Mouse (Mus musculus) kidney, embryonic 14.5 days (tissue): ENCODE measurements at regions not wholly inside any gene's neighbourhood (a gene's known extent, or its start where the extent isn't known, plus 50 kb on each side); places are given as distances from the start of the nearest gene placed in this dataset.
"Not testable (repeated sequence)": the region's sequence is repeated elsewhere in the genome, so short reads cannot be mapped to it uniquely, and the experiment has no call there.

ENCODE experiments used
- ATAC-seq: fragments of 200-750 bp; cut with Nextera tagmentation; 2 replicates; pipeline ENCODE4 v1.8.0; 2017; ENCODE audit warnings: moderate number of reproducible peaks, mild to moderate bottlenecking, moderate TSS enrichment, moderate library complexity; ENCODE audit not compliant: low FRiP score, low TSS enrichment
- H3K27ac ChIP-seq: fragments of 300-500 bp; sonication (generic); 2 replicates; pipeline ENCODE4 v1.5.1; 2014; ENCODE audit warnings: low read depth, mild to moderate bottlenecking, low read length, moderate library complexity, mixed read lengths
- H3K27me3 ChIP-seq: fragments of 300-500 bp; sonication (generic); 2 replicates; pipeline ENCODE4 v1.6.1; 2014; ENCODE audit warnings: mild to moderate bottlenecking, low read length; ENCODE audit not compliant: control insufficient read depth, insufficient read depth
- H3K36me3 ChIP-seq: fragments of 300-500 bp; sonication (generic); 2 replicates; pipeline ENCODE4 v1.6.1; 2014; ENCODE audit warnings: low read length, mixed read lengths; ENCODE audit not compliant: control insufficient read depth, insufficient read depth
- H3K4me1 ChIP-seq: fragments of 300-500 bp; sonication (generic); 2 replicates; pipeline ENCODE4 v1.6.1; 2014; ENCODE audit warnings: low read length, mixed read lengths; ENCODE audit not compliant: control insufficient read depth, insufficient read depth
- H3K4me2 ChIP-seq: fragments of 300-500 bp; sonication (generic); replicated peaks from 2 replicates; pipeline ENCODE4 v1.6.1; 2014; ENCODE audit warnings: low read depth, mild to moderate bottlenecking, low read length
- H3K4me3 ChIP-seq: fragments of 300-500 bp; sonication (generic); 2 replicates; pipeline ENCODE4 v1.5.1; 2014; ENCODE audit warnings: mild to moderate bottlenecking, low read length
- H3K9ac ChIP-seq: fragments of 300-500 bp; sonication (generic); 2 replicates; pipeline ENCODE4 v1.6.1; 2014; ENCODE audit warnings: low read depth, mild to moderate bottlenecking, low read length, moderate library complexity
- H3K9me3 ChIP-seq: fragments of 300-500 bp; sonication (generic); 2 replicates; pipeline ENCODE4 v1.6.1; 2016; ENCODE audit warnings: low read length; ENCODE audit not compliant: control insufficient read depth
- WGBS: fragments of 180-500 bp; shearing (Covaris S2); extraction: QIAGEN DNeasy Blood & Tissue Kit; methylation state at CpG from one replicate; pipeline ENCODE4 v1.1.7; 2014; 5-methylcytosine and 5-hydroxymethylcytosine counted together

DNA sequence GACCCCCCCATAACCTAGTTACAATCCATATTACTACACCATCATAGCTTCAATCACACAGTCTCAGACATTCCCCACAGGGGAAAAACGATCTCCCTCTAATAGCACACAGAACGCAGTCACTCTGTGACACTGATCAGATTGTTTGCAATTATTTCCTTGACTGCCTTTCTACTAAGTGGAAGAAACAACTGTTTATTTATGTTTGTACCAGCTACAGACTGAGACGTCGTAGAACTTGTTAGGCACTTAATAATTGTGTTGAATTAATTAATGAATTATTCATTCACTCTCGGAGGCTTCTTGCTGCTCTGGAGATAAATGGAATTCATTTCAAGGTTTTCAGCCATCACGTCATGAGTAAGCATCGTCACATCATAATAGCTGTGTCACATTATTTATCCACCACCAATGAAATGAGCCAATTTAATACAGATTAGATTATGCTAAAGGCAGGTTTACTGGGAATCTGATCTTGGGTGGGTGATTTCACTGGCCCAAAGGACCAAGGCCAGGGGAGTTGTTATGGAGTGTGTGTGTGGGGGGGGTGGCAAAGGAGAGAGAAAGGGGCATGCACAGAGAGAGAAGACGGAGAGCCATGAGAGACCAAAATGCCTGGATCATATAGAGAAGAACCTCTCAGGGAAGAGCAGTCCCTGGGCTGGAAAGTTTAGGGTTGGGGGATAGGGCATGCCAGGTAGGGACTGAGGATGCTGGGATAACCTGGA, 355.7 kb upstream of the Zwint start:
- no peak for ATAC-seq
- H3K4me3 ChIP-seq, result no peak overlapping the region
- no peaks in the 10 kb centered on the region for H3K4me1 ChIP-seq
- WGBS, result 87% methylated on average over 8 of the region's 8 CpGs
- no peaks in the 10 kb centered on the region for H3K27me3 ChIP-seq
- H3K36me3 ChIP-seq, result no peaks in the 10 kb centered on the region
- no peaks in the 10 kb centered on the region for H3K9me3 ChIP-seq
- no peak overlapping the region for H3K4me2 ChIP-seq
- no peak overlapping the region for H3K27ac ChIP-seq
- no peak overlapping the region for H3K9ac ChIP-seq

DNA sequence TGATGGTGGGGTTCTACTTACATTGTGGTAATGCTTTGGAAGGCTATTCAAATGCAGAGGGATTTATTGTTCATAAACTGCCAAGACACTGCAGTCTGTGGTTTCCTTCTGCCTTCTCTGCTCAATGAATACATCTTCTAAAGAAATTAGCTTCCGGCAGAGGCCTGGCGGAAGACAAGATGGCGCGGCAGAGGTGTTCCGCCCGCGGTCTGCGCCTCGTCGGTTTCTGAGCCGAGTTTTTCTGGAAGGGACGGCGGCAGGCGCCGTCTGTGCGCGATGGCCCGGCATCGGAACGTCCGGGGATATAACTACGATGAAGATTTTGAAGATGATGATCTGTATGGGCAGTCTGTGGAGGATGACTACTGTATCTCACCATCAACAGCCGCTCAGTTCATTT, 345.6 kb upstream of the Zwint start:
- not testable (repeated sequence) for H3K9me3 ChIP-seq, H3K4me2 ChIP-seq, H3K4me3 ChIP-seq, H3K36me3 ChIP-seq, H3K4me1 ChIP-seq, H3K27ac ChIP-seq, H3K9ac ChIP-seq, ATAC-seq, H3K27me3 ChIP-seq
- WGBS, result 94% methylated on average over 20 of the region's 23 CpGs

DNA sequence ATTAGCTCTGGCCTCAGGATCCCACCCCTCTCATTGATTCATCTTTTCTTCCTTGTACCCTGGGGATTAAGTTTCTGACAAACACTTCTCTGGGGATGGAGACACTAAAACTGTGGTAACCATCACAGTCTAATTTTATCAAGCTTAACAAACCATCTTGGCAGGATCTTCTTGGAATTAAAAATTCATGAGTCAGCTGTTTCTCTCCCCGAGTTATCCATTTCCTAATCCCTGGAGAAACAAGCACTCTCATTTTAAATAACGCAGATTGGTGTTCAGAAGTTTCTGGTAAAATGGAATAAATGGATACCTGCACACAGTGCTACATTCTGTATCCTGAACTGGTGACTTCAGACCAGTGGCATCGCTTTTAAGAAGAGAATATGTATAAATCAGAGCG, 336.3 kb upstream of the Zwint start:
- H3K27me3 ChIP-seq, result no peaks in the 10 kb centered on the region
- ATAC-seq, result no peak
- no peaks in the 10 kb centered on the region for H3K36me3 ChIP-seq
- no peak overlapping the region for H3K9ac ChIP-seq
- H3K4me2 ChIP-seq, result no peak overlapping the region
- no peak overlapping the region for H3K4me3 ChIP-seq
- no peak overlapping the region for H3K27ac ChIP-seq
- H3K4me1 ChIP-seq, result no peaks in the 10 kb centered on the region
- H3K9me3 ChIP-seq, result no peaks in the 10 kb centered on the region
- WGBS, result 86% methylated on average over 4 of the region's 4 CpGs

DNA sequence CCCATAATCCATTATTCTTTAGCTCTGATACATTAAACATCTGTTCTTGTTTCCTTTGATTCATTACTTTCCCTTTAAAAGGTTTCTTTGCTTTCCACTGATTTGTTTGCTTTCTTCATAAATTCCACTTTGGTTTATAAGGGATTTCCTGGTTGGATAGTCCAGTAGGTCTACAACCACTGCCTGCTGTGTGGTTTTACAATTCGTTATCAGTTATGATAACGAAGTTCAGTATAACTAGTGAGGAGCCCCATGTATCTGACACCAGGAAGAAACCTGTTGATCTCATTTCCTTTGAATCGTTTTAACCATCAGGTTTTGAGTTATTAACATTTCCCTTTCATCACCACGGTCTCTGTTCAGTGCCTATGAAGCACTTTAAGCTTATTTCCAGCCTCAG, 334.3 kb upstream of the Zwint start:
- Histone ChIP-seq H3K4me1 (no peaks in the 10 kb centered on the region), H3K9me3 (no peaks in the 10 kb centered on the region), H3K36me3 (no peaks in the 10 kb centered on the region), H3K9ac (no peak overlapping the region), H3K4me2 (no peak overlapping the region), H3K27me3 (no peaks in the 10 kb centered on the region), H3K4me3 (no peak overlapping the region), H3K27ac (no peak overlapping the region)
- 50% methylated on average over 4 of the region's 4 CpGs for WGBS
- no peak for ATAC-seq

DNA sequence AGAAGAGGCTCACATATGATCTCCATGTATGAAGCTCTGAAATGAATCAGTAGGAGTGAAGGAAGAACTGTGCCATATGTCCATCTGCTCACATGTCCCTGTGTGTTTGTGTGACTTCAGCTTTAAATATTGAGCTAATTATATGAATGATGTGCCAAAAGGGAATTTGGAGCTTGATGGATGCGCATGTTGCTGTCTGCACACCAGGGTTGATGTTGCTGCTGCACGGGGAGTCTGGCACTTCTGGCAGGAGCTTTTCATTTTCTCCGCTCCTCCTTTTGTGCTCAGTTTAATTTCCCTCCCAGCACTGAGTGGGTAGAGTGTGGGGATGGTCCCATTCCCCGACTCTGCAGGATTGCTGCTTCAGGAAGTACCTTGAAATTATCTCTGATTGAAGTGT, 328.0 kb upstream of the Zwint start:
- H3K4me3 ChIP-seq, result no peak overlapping the region
- no peak overlapping the region for H3K27ac ChIP-seq
- WGBS, result 65% methylated on average over 4 of the region's 4 CpGs
- no peaks in the 10 kb centered on the region for H3K36me3 ChIP-seq
- no peak for ATAC-seq
- no peak overlapping the region for H3K4me2 ChIP-seq
- H3K27me3 ChIP-seq, result no peaks in the 10 kb centered on the region
- no peaks in the 10 kb centered on the region for H3K9me3 ChIP-seq
- no peak overlapping the region for H3K9ac ChIP-seq
- H3K4me1 ChIP-seq, result no peaks in the 10 kb centered on the region

GRCm38 (mm10) chr10:72347253-72347652, 307.4 kb upstream of the Zwint start:
- H3K4me3 ChIP-seq, result no peak overlapping the region
- H3K27ac ChIP-seq, result no peak overlapping the region
- no peaks in the 10 kb centered on the region for H3K4me1 ChIP-seq
- WGBS, result 72% methylated on average over 5 of the region's 5 CpGs
- H3K27me3 ChIP-seq, result no peaks in the 10 kb centered on the region
- no peak overlapping the region for H3K9ac ChIP-seq
- no peaks in the 10 kb centered on the region for H3K9me3 ChIP-seq
- no peak overlapping the region for H3K4me2 ChIP-seq
- H3K36me3 ChIP-seq, result no peaks in the 10 kb centered on the region
- no peak for ATAC-seq

- 96% methylated on average over 2 of the region's 2 CpGs for WGBS
Measured at GRCm38 (mm10) chr10:72347949-72348663, 306.5 kb upstream of the Zwint start.

GRCm38 (mm10) chr10:72352810-72353209, 301.8 kb upstream of the Zwint start:
- Histone ChIP-seq H3K36me3 (no peaks in the 10 kb centered on the region), H3K4me2 (no peak overlapping the region), H3K9ac (no peak overlapping the region), H3K27me3 (no peaks in the 10 kb centered on the region), H3K27ac (no peak overlapping the region), H3K9me3 (no peaks in the 10 kb centered on the region), H3K4me1 (no peaks in the 10 kb centered on the region), H3K4me3 (no peak overlapping the region)
- ATAC-seq, result no peak

More at GRCm38 (mm10) chr10:72347949-72348663, 306.5 kb upstream of the Zwint start:
- Histone ChIP-seq H3K36me3 (no peaks in the 10 kb centered on the region), H3K9ac (no peak overlapping the region), H3K4me3 (no peak overlapping the region), H3K4me1 (no peaks in the 10 kb centered on the region), H3K4me2 (no peak overlapping the region), H3K9me3 (no peaks in the 10 kb centered on the region), H3K27me3 (no peaks in the 10 kb centered on the region), H3K27ac (no peak overlapping the region)
- no peak for ATAC-seq

- 93% methylated on average over 2 of the region's 2 CpGs for WGBS
- Histone ChIP-seq H3K27me3 (no peaks in the 10 kb centered on the region), H3K4me2 (no peak overlapping the region), H3K27ac (no peak overlapping the region), H3K9ac (no peak overlapping the region), H3K9me3 (no peaks in the 10 kb centered on the region), H3K4me1 (no peaks in the 10 kb centered on the region), H3K36me3 (no peaks in the 10 kb centered on the region), H3K4me3 (no peak overlapping the region)
- ATAC-seq, result no peak
Measured at GRCm38 (mm10) chr10:72353515-72353914, 301.1 kb upstream of the Zwint start.
